Mouse (Mus musculus): ENCODE results near the gene Cd52. TPM values are rescaled to one million over a fixed set of nuclear protein-coding genes. Genes with fewer than 3 reads are reported as not detected.

The Cd52 gene
- total and polyA plus RNA-seq, 3 experiments, result 1,886 to 5,448 (median 2,306) TPM

- H3K27ac ChIP-seq (ENCODE audit: insufficient read depth, low read depth), result no peak overlapping the region
- H3K27me3 ChIP-seq (replicated peaks), result no peaks in the 10 kb centered on the region
- in situ Hi-C loops (cut with MboI; ENCODE audit: low pct_ligation_motif_present, low pct_unique_long_range_greater_than_20kb, low sequenced_read_pairs) (no loop called here), dilution Hi-C loops (cut with MboI; ENCODE audit: extremely low pct_ligation_motif_present, extremely low pct_unique_long_range_greater_than_20kb, low sequenced_read_pairs) (no loop called here)
- no peak overlapping the region for H3K9ac ChIP-seq (ENCODE audit: insufficient read depth, low read depth)
- no peak overlapping the region for H3K4me3 ChIP-seq (replicated peaks in 1 of 3; ENCODE audit: low read depth in 2 of 3, low read length in 2 of 3, poor library complexity in 1 of 3)
- H3K79me2 ChIP-seq (replicated peaks; ENCODE audit: control insufficient read depth, extremely low read depth, insufficient read depth, poor library complexity, severe bottlenecking), result no peaks in the 10 kb centered on the region
- H3K9me3 ChIP-seq (replicated peaks; ENCODE audit: low read length), result no peaks in the 10 kb centered on the region
- H3K4me1 ChIP-seq (ENCODE audit: control insufficient read depth in 1 of 2, insufficient read depth in 2 of 2), result peaks cover 23 to 70% of the 10 kb centered on the region in 2 experiments
- no peak for TF ChIP-seq USF1 (IDR thresholded peaks at IDR 0.05; ENCODE audit: low read depth, low read length)
- TF ChIP-seq IRF4 (IDR thresholded peaks at IDR 0.05; ENCODE audit: low read depth, low read length), result no peak
- no peak for TF ChIP-seq NELFE (IDR thresholded peaks at IDR 0.05; ENCODE audit: low read depth, low read length)
- no peak for TF ChIP-seq MAFK (IDR thresholded peaks at IDR 0.05; ENCODE audit: insufficient replicate concordance, low read length)
- no peak for TF ChIP-seq TCF12 (IDR thresholded peaks at IDR 0.05; ENCODE audit: low read depth, low read length)
- TF ChIP-seq ZNF384 (IDR thresholded peaks at IDR 0.05; ENCODE audit: low read depth, low read length), result no peak
- TF ChIP-seq ETS1 (conservative IDR thresholded peaks at IDR 0.05; ENCODE audit: low read depth, low read length), result no peak
- TF ChIP-seq RCOR1 (conservative IDR thresholded peaks at IDR 0.05; ENCODE audit: low read depth, low read length), result no peak
- no peak for TF ChIP-seq TBP (conservative IDR thresholded peaks at IDR 0.05; ENCODE audit: low read depth, low read length)
- TF ChIP-seq POLR2AphosphoS2 (IDR thresholded peaks at IDR 0.05; ENCODE audit: low read depth, low read length), result no peak
- no peak for TF ChIP-seq JUND (conservative IDR thresholded peaks at IDR 0.05; ENCODE audit: low read depth, low read length)
- no peak for TF ChIP-seq GABPA (IDR thresholded peaks at IDR 0.05; ENCODE audit: insufficient replicate concordance, low read depth, low read length)
- TF ChIP-seq NRF1 (IDR thresholded peaks at IDR 0.05; ENCODE audit: low read depth, low read length), result no peak
- TF ChIP-seq JUN (IDR thresholded peaks at IDR 0.05; ENCODE audit: insufficient read depth, low read depth, low read length), result no peak
- no peak for TF ChIP-seq POLR2A (IDR thresholded peaks at IDR 0.05; ENCODE audit: low read depth, low read length)
- no peak for TF ChIP-seq ZMIZ1 (IDR thresholded peaks at IDR 0.05; ENCODE audit: low read depth, low read length)
- no peak for TF ChIP-seq CHD2 (IDR thresholded peaks at IDR 0.05; ENCODE audit: low read length)
- peaks cover 14 to 43% of the 10 kb centered on the region in 2 experiments for H3K36me3 ChIP-seq (replicated peaks in 1 of 2; ENCODE audit: control insufficient read depth in 1 of 2, insufficient read depth in 1 of 2, low read length in 1 of 2)
- H3K4me2 ChIP-seq (ENCODE audit: insufficient read depth, low read depth, poor library complexity, severe bottlenecking), result no peak overlapping the region
- DNase-seq (ENCODE audit: extremely low read depth), result no peak
These were observed 11.2 kb upstream of the Cd52 start for GRCm38 (mm10) chr4:134106105-134106504.

GRCm38 (mm10) chr4:134102742-134103119, 7.8 kb upstream of the Cd52 start:
- dilution Hi-C loops (cut with MboI; ENCODE audit: extremely low pct_ligation_motif_present, extremely low pct_unique_long_range_greater_than_20kb, low sequenced_read_pairs), result no loop called here

More at GRCm38 (mm10) chr4:134102742-134103119, 7.8 kb upstream of the Cd52 start:
- no peak for DNase-seq (ENCODE audit: extremely low read depth)
- in situ Hi-C loops (cut with MboI; ENCODE audit: low pct_ligation_motif_present, low pct_unique_long_range_greater_than_20kb, low sequenced_read_pairs), result no loop called here
- TF ChIP-seq MXI1 (IDR thresholded peaks at IDR 0.05; ENCODE audit: low read depth, low read length), result peak; percentile 43
- TF ChIP-seq TBP (conservative IDR thresholded peaks at IDR 0.05; ENCODE audit: low read depth, low read length), result 0 out of 2 replicates have a peak, but pooled peaks have one; percentile 8
- no peak for TF ChIP-seq PAX5 (IDR thresholded peaks at IDR 0.05; ENCODE audit: low read length)
- TF ChIP-seq UBTF (IDR thresholded peaks at IDR 0.05; ENCODE audit: low read depth, low read length), result peak; percentile 12; the same call in 1 of the 2 replicates
- Histone ChIP-seq H3K4me3 (replicated peaks in 1 of 3; ENCODE audit: low read depth in 2 of 3, low read length in 2 of 3, poor library complexity in 1 of 3) (peak overlapping the region; percentile 79 to 83 (median 81)), H3K4me1 (ENCODE audit: control insufficient read depth in 1 of 2, insufficient read depth in 2 of 2) (peaks cover 18 to 51% of the 10 kb centered on the region in 2 experiments), H3K79me2 (replicated peaks; ENCODE audit: control insufficient read depth, extremely low read depth, insufficient read depth, poor library complexity, severe bottlenecking) (no peaks in the 10 kb centered on the region), H3K4me2 (ENCODE audit: insufficient read depth, low read depth, poor library complexity, severe bottlenecking) (peak overlapping the region; percentile 85), H3K27ac (ENCODE audit: insufficient read depth, low read depth) (peak overlapping the region; percentile 82), H3K36me3 (replicated peaks in 1 of 2; ENCODE audit: control insufficient read depth in 1 of 2, insufficient read depth in 1 of 2, low read length in 1 of 2) (peaks cover 0 to 13% of the 10 kb centered on the region in 2 experiments), H3K9ac (ENCODE audit: insufficient read depth, low read depth) (peak overlapping the region; percentile 94), H3K27me3 (replicated peaks) (no peaks in the 10 kb centered on the region), H3K9me3 (replicated peaks; ENCODE audit: low read length) (no peaks in the 10 kb centered on the region)

All from CH12.LX (cell line).